Mouse (Mus musculus): ENCODE data around the gene Pde4b. TPM values are rescaled to one million over a fixed set of nuclear protein-coding genes. Genes with fewer than 3 reads are reported as not detected.

Pde4b gene
- polyA plus RNA-seq, 1 experiment, result 21.1 TPM

DNA sequence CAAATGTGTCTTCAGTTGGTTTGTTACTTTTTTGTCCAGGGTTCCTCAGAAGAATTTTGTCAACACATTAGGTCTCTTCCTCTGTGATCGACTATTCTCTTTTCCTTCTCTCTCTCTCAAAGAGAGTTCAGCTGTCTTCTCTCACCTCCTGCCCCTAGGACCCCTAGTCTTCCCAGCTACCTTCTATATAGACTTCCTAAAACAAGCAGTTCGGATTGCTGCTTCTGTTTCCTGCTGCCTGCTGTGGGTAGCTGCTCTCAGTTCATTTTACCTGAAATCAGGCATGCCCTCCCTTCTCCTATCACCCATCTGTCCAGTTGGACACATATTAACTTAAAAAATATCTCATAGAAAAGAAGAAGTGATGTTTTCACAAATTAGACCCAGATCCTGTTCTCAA lies 430.3 kb downstream of the Pde4b start:
- H3K27ac ChIP-seq (ENCODE audit: control insufficient read depth, insufficient read depth, low read length), result no peak overlapping the region; the same call in 1 of the 2 replicates
- no peak for TF ChIP-seq POLR2A (IDR thresholded peaks at IDR 0.05; ENCODE audit: control insufficient read depth, extremely low read depth, insufficient read depth, low read length, poor library complexity)
- TF ChIP-seq CTCF (IDR thresholded peaks at IDR 0.05; ENCODE audit: borderline replicate concordance, control insufficient read depth, extremely low read depth, insufficient read depth, low read length, poor library complexity), result no peak

DNA sequence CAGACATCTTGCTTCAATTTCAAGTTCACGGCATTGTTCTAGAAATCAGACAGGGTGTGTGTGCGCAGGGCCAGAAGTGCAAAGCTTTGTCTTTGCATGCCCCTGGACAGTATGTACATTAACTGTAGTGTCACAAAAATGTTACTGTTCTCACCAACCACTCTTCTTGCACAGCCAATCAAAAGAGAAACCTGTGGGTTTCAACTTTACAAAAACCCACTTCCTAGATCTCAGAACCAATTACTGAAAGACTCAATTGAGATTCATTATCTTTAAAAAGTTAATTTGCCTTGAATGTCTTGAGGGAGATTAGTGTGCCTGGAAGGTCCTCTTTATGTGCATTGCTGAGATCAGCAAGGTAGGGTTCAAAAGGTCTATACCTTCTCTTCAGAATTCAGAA lies 431.0 kb downstream of the Pde4b start:
- peaks cover 11% of the 10 kb centered on the region for H3K4me1 ChIP-seq (replicated peaks; ENCODE audit: control insufficient read depth, insufficient read depth, low read length)
- H3K27me3 ChIP-seq (ENCODE audit: control insufficient read depth, insufficient read depth, low read length), result no peaks in the 10 kb centered on the region
- DNase-seq, result no peak
- no peaks in the 10 kb centered on the region for H3K36me3 ChIP-seq (ENCODE audit: control insufficient read depth, insufficient read depth, low read length)
- TF ChIP-seq CTCF (IDR thresholded peaks at IDR 0.05; ENCODE audit: borderline replicate concordance, control insufficient read depth, extremely low read depth, insufficient read depth, low read length, poor library complexity) (no peak), POLR2A (IDR thresholded peaks at IDR 0.05; ENCODE audit: control insufficient read depth, extremely low read depth, insufficient read depth, low read length, poor library complexity) (no peak)
- 81% methylated on average over 2 of the region's 2 CpGs for WGBS
- no peak overlapping the region for H3K27ac ChIP-seq (ENCODE audit: control insufficient read depth, insufficient read depth, low read length)
- no peak overlapping the region for H3K4me3 ChIP-seq (ENCODE audit: control insufficient read depth, insufficient read depth, low read length)

More for the DNA sequence above, 430.3 kb downstream of the Pde4b start:
- Histone ChIP-seq H3K4me1 (replicated peaks; ENCODE audit: control insufficient read depth, insufficient read depth, low read length) (peaks cover 11% of the 10 kb centered on the region), H3K27me3 (ENCODE audit: control insufficient read depth, insufficient read depth, low read length) (no peaks in the 10 kb centered on the region), H3K4me3 (ENCODE audit: control insufficient read depth, insufficient read depth, low read length) (no peak overlapping the region), H3K36me3 (ENCODE audit: control insufficient read depth, insufficient read depth, low read length) (no peaks in the 10 kb centered on the region)
- 34% methylated on average over 2 of the region's 2 CpGs for WGBS
- no peak for DNase-seq

DNA sequence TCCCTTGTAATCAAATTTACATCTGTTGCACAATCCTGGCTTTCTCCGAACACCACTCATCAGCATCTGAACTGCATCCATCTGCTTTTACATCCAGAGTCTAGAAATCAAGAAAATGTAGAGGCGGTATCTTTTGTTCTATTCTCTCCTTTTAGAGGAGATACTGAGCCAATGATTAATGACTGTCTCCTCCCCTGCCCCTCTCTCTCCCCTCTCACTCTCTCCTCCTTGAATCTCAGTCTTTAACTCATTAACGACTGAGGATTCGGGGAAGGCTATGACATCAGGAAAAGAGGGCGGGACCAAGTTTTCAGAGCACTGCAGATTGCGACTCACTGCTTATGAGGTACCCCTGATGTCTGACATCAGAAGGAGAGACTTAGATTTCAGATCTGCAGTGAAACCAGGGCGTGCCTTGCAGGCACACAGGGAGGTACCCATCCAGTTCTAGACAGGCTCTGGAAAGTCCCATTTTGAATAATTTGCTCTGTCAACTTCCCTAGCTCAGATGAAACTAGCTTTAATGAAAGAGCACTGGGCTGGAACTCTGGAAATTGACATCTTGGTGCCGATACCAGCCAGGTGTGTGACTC lies 433.4 kb downstream of the Pde4b start:
- Histone ChIP-seq H3K36me3 (ENCODE audit: control insufficient read depth, insufficient read depth, low read length) (no peaks in the 10 kb centered on the region), H3K27me3 (ENCODE audit: control insufficient read depth, insufficient read depth, low read length) (no peaks in the 10 kb centered on the region), H3K4me1 (replicated peaks; ENCODE audit: control insufficient read depth, insufficient read depth, low read length) (peaks cover 11% of the 10 kb centered on the region), H3K4me3 (ENCODE audit: control insufficient read depth, insufficient read depth, low read length) (no peak overlapping the region), H3K27ac (ENCODE audit: control insufficient read depth, insufficient read depth, low read length) (no peak overlapping the region; the same call in 1 of the 2 replicates)
- no peak for TF ChIP-seq CTCF (IDR thresholded peaks at IDR 0.05; ENCODE audit: borderline replicate concordance, control insufficient read depth, extremely low read depth, insufficient read depth, low read length, poor library complexity)
- no peak for TF ChIP-seq POLR2A (IDR thresholded peaks at IDR 0.05; ENCODE audit: control insufficient read depth, extremely low read depth, insufficient read depth, low read length, poor library complexity)
- 89% methylated on average over 8 of the region's 8 CpGs for WGBS
- DNase-seq, result no peak

DNA sequence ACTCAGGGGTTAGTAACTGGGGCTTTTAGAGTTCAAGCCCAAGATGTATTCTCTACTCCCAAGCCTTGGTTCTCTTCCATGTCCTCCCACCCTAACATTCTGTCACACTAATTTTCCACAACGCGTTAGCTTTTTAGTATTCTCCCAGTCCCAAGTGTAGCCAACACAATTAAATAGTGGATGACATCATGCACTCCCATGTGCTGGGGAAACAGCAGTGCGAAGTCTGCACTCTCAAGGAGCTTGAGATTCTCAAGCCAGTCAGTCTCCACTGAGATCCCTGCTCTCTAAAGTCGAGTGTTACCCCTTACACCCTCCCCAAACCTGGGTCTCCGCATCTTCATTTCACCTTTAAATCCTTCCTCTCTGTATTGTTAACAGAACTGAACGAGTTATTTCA lies 434.1 kb downstream of the Pde4b start:
- DNase-seq, result no peak
- Histone ChIP-seq H3K4me3 (ENCODE audit: control insufficient read depth, insufficient read depth, low read length) (no peak overlapping the region), H3K27me3 (ENCODE audit: control insufficient read depth, insufficient read depth, low read length) (no peaks in the 10 kb centered on the region), H3K4me1 (replicated peaks; ENCODE audit: control insufficient read depth, insufficient read depth, low read length) (peaks cover 11% of the 10 kb centered on the region), H3K27ac (ENCODE audit: control insufficient read depth, insufficient read depth, low read length) (no peak overlapping the region), H3K36me3 (ENCODE audit: control insufficient read depth, insufficient read depth, low read length) (no peaks in the 10 kb centered on the region)
- WGBS, result 86% methylated on average over 6 of the region's 6 CpGs
- TF ChIP-seq CTCF (IDR thresholded peaks at IDR 0.05; ENCODE audit: borderline replicate concordance, control insufficient read depth, extremely low read depth, insufficient read depth, low read length, poor library complexity) (no peak), POLR2A (IDR thresholded peaks at IDR 0.05; ENCODE audit: control insufficient read depth, extremely low read depth, insufficient read depth, low read length, poor library complexity) (no peak)

DNA sequence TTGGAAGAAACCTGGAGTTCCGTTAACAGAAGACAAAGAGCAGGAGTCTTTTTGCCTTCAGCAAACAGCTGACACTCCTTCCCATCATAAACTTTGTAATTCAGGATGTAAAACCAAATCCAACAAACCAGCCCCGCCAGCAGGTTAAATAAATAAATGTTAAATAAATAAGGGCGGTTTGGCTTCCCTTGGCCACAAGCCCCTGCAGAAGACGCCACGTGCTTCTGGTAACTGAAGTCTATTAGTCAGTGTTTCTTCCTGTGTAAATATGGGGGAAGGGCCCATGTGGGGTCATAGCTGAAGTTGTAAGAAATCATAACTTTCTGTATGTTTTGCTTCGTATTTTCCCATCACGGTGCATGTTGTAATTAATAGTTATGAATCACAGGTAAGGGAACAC lies 440.0 kb downstream of the Pde4b start:
- TF ChIP-seq POLR2A (IDR thresholded peaks at IDR 0.05; ENCODE audit: control insufficient read depth, extremely low read depth, insufficient read depth, low read length, poor library complexity) (no peak), CTCF (IDR thresholded peaks at IDR 0.05; ENCODE audit: borderline replicate concordance, control insufficient read depth, extremely low read depth, insufficient read depth, low read length, poor library complexity) (no peak)
- Histone ChIP-seq H3K4me1 (replicated peaks; ENCODE audit: control insufficient read depth, insufficient read depth, low read length) (no peaks in the 10 kb centered on the region), H3K27ac (ENCODE audit: control insufficient read depth, insufficient read depth, low read length) (no peak overlapping the region), H3K4me3 (ENCODE audit: control insufficient read depth, insufficient read depth, low read length) (no peak overlapping the region), H3K36me3 (ENCODE audit: control insufficient read depth, insufficient read depth, low read length) (no peaks in the 10 kb centered on the region), H3K27me3 (ENCODE audit: control insufficient read depth, insufficient read depth, low read length) (no peaks in the 10 kb centered on the region)
- no peak for DNase-seq
- WGBS, result 88% methylated on average over 7 of the region's 7 CpGs

DNA sequence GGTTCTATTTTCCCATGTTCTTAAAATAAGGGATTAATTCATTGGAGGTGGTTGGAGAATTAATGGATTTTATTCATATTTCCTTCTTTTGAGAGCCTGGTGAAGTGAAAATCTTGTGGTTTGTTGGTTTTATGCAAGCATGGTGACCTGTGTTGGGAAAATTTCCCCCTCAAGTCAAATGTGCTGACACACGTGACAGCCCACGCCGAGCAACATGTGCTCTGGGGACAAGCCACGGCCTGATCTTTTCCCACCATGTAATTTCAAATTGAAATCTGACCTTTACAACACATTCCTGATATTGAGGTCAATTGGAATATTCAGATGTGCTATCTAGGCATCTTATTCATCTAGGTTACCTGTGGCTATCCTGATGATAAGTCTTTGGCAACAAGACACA lies 443.5 kb downstream of the Pde4b start:
- TF ChIP-seq POLR2A (IDR thresholded peaks at IDR 0.05; ENCODE audit: control insufficient read depth, extremely low read depth, insufficient read depth, low read length, poor library complexity) (no peak), CTCF (IDR thresholded peaks at IDR 0.05; ENCODE audit: borderline replicate concordance, control insufficient read depth, extremely low read depth, insufficient read depth, low read length, poor library complexity) (no peak)
- H3K27ac ChIP-seq (ENCODE audit: control insufficient read depth, insufficient read depth, low read length), result no peak overlapping the region
- H3K4me1 ChIP-seq (replicated peaks; ENCODE audit: control insufficient read depth, insufficient read depth, low read length), result no peaks in the 10 kb centered on the region
- no peaks in the 10 kb centered on the region for H3K27me3 ChIP-seq (ENCODE audit: control insufficient read depth, insufficient read depth, low read length)
- DNase-seq, result no peak
- WGBS, result 79% methylated on average over 4 of the region's 4 CpGs
- H3K36me3 ChIP-seq (ENCODE audit: control insufficient read depth, insufficient read depth, low read length), result no peaks in the 10 kb centered on the region
- H3K4me3 ChIP-seq (ENCODE audit: control insufficient read depth, insufficient read depth, low read length), result no peak overlapping the region

DNA sequence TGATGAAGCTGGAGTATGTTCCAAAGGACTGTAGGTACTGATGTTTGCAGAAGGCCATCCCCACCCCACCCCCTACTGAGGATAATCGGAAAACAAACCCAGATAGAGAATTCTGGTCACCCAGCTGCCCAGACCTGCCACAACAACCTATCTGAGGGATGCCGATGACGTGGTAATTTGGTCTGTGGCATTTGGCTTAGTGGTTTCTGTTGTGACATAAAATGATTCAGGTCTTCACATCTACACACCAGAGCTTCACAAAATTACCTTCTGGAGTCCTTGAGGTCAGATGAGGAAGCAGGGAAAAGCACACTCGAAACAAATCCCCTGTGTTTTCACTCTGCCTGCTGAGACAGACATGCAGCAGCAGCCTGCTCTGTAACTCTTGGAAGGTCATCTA lies 444.4 kb downstream of the Pde4b start:
- WGBS, result 13% methylated on average over 4 of the region's 4 CpGs
- Histone ChIP-seq H3K4me1 (replicated peaks; ENCODE audit: control insufficient read depth, insufficient read depth, low read length) (no peaks in the 10 kb centered on the region), H3K27ac (ENCODE audit: control insufficient read depth, insufficient read depth, low read length) (no peak overlapping the region), H3K4me3 (ENCODE audit: control insufficient read depth, insufficient read depth, low read length) (no peak overlapping the region), H3K27me3 (ENCODE audit: control insufficient read depth, insufficient read depth, low read length) (no peaks in the 10 kb centered on the region), H3K36me3 (ENCODE audit: control insufficient read depth, insufficient read depth, low read length) (no peaks in the 10 kb centered on the region)
- no peak for DNase-seq
- TF ChIP-seq POLR2A (IDR thresholded peaks at IDR 0.05; ENCODE audit: control insufficient read depth, extremely low read depth, insufficient read depth, low read length, poor library complexity), result no peak
- no peak for TF ChIP-seq CTCF (IDR thresholded peaks at IDR 0.05; ENCODE audit: borderline replicate concordance, control insufficient read depth, extremely low read depth, insufficient read depth, low read length, poor library complexity)

Measured in thymus, adult 2 months (tissue).